Mouse (Mus musculus): ENCODE measurements around the gene Rnasel.

Gene Rnasel

DNA sequence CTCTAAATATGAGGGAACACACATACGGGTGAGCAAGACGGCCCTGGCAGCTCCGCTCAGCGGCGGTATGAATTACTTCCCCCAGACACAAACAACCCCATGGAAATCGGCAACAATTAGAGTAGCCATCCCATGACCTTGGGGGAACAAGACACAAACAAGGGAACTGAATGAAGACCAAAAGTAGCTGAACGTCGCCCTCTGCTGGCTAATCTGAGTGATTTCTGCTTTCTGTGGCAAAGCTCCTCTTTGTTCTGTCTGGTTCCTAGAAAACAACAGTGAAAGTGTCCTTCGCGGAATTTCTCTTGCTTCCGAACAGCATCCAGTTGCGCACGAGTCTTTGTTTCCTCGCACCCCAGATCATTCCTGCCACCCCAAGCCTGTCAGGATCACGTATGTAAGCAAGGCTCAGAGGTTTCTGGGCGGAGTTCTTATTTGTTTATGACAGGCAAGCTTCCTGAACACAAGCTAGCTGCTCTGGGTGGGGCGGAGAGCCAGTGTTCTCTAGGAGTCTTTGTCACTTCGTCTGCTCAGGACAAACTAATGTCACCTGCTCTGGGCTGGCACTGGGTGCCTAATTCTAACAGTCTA lies at the start of gene Rnasel:
Gene Rnasel (plus strand): TSS at position 216 of the 591 bp plus-strand sequence.
- DNase-seq (ENCODE audit: extremely low spot score, low read depth, low spot score), result peak; percentile 93

DNA sequence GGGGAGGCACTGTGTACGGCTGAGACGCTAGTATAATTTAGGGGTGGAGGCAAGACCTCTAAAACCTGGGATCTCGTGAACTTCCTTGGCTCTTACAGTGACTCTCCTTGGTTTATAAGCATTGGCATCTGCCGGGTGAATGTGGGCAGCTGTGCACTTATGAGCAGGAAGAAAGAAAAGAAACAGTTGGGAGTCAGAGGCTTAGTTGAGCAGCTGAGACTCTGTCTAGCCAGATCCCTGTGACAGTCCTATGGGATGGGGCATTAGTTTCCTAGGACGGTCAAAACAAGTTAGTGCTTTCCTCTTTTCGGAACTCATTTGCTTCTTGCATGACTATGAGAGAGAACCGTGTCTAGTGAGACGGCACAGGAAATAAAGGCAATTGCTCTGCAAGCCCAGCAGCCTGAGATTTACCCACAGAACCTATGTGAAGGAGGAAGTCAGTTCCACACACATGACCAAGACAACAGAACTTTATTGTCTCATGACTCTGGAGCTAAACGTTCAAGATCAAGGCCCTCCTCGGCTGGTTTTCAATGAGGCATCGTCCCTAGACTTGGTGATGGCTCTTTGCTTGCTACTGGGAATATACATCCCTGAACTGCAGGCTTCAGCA lies 48.7 kb upstream of the Rnasel start:
- no peak for DNase-seq (ENCODE audit: extremely low spot score, low read depth, low spot score)

GRCm38 (mm10) chr1:153701461-153701860 lies 47.8 kb upstream of the Rnasel start:
- DNase-seq (ENCODE audit: extremely low spot score, low read depth, low spot score), result no peak

- no peak for DNase-seq (ENCODE audit: extremely low spot score, low read depth, low spot score)
Measured at GRCm38 (mm10) chr1:153702166-153702852, 46.9 kb upstream of the Rnasel start.

DNA sequence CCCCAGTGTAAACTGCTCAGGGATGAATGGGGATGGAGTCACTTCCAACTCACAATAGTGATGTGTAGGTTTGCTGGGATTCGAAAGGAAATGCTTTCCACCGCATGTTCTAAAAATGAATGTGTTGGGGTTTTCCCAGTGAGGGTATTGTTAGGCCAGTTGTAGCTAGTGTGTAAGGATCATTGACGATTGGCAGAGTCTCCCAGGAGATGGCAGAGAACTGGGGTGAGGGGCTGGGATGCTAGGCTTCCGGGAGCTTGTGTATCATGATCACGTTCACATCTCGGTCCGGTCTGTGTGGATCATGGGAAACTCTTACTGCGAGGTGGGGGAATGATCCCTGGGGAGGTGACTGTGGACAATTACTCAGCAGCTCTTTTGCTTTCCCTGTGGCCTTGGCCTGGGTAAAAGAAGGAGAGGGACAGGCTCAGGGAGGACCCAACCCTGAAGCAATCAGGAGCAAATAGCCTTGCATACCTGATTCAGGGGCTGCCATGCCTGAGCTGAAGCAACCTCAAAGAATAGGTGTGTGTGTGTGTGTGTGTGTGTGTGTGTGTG lies 46.3 kb upstream of the Rnasel start:
- DNase-seq (ENCODE audit: extremely low spot score, low read depth, low spot score), result no peak

- no peak for DNase-seq (ENCODE audit: extremely low spot score, low read depth, low spot score)
Measured at GRCm38 (mm10) chr1:153703445-153703991, 45.7 kb upstream of the Rnasel start.

- DNase-seq (ENCODE audit: extremely low spot score, low read depth, low spot score), result no peak
Measured at GRCm38 (mm10) chr1:153704174-153704573, 45.1 kb upstream of the Rnasel start.

DNA sequence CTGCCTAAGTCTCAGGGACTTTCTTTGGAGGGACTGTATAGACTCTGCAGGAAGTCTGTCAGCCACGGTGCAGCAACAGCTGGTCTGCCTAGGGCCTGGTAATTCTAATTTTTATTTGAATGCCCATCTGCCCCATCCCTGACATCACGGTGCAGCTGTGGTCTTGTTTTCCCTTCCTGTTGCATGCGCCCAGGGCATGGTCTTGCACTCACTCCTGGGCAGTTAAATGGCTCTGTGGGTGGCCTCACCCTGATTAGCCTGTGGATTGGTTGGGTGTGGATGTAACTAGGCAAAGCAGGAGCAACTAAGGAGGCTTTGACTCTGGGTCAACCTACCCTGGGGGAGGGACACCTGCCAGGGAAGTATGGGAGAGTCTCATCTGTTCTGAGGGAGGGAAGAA lies 44.2 kb upstream of the Rnasel start:
- DNase-seq (ENCODE audit: extremely low spot score, low read depth, low spot score), result no peak

GRCm38 (mm10) chr1:153708626-153709025 lies 40.6 kb upstream of the Rnasel start:
- DNase-seq (ENCODE audit: extremely low spot score, low read depth, low spot score), result no peak

DNA sequence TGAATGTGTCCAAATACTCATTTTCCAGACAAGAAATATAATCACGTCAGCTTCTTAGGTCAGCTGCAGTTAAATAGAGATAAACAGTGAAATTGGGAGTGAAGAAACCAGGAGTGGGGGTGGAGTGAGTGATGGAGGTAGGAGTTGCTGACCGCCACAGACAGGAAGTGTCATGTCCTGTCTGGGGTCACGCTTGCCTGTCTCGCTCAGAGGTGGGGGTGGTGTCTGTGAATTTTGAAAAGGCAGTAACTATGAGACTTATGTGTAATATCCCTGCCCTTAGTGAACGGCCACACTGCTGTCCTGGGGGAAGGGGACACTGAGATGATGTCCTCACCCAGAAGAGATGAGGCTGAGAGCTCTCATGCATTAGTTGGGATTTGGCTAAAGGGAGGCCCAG lies 39.8 kb upstream of the Rnasel start:
- no peak for DNase-seq (ENCODE audit: extremely low spot score, low read depth, low spot score)

DNA sequence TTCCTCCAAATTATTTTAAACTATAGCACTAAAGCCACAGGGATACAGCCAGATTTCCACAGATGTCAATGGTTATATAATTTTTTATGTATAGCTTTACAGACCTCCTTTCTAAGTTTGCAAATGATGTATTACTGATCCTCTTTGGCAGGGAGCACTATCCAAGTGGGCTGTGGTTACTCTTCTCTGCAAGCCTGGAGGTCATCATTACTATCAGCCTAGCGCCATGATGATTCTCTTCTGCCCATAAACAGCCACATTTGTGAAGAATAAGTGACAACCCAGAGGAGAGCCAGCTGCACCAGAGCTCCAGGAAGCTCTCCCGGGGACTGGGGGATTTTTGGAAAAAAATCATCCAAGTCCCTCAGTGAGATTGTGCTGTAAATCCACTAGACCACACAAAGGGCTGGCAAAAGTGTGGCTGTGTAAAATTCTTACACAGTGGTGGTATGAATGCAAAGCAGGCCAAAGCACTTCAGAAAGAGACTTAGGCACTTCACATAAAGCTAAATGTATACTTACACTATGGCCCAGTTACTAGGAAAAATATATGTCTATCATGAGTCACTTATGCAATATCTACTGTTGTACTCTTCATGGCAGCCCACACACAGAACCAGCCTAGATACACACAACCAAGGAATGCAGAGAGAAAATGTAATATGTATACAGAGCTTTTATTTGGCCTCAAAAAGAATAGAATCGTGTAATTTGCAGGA lies 37.5 kb upstream of the Rnasel start:
- no peak for DNase-seq (ENCODE audit: extremely low spot score, low read depth, low spot score)

GRCm38 (mm10) chr1:153712633-153713032 lies 36.6 kb upstream of the Rnasel start:
- no peak for DNase-seq (ENCODE audit: extremely low spot score, low read depth, low spot score)

GRCm38 (mm10) chr1:153717990-153718389 lies 31.2 kb upstream of the Rnasel start:
- no peak for DNase-seq (ENCODE audit: extremely low spot score, low read depth, low spot score)

DNA sequence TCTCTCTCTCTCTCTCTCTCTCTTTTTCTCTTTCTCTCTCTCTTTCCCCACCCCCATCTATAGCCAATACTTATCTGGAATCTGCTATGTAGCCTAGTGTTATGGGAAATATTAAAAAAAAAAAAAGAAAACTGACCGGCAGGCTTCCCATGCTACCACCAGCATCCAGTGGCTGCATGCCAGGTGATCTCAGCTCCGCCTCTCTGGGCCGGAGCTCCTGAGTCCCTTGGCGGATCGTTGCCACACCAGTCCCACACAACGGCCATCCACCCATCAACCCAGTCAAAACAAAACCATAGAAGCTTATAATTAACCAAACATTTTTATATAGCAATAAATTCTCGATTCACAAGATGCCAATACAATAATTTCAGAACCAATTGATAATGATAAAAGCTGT lies 28.3 kb upstream of the Rnasel start:
- DNase-seq (ENCODE audit: extremely low spot score, low read depth, low spot score), result no peak

- DNase-seq (ENCODE audit: extremely low spot score, low read depth, low spot score), result no peak
Measured at GRCm38 (mm10) chr1:153721565-153722310, 27.5 kb upstream of the Rnasel start.

- DNase-seq (ENCODE audit: extremely low spot score, low read depth, low spot score), result no peak
Measured at GRCm38 (mm10) chr1:153723426-153723825, 25.8 kb upstream of the Rnasel start.

DNA sequence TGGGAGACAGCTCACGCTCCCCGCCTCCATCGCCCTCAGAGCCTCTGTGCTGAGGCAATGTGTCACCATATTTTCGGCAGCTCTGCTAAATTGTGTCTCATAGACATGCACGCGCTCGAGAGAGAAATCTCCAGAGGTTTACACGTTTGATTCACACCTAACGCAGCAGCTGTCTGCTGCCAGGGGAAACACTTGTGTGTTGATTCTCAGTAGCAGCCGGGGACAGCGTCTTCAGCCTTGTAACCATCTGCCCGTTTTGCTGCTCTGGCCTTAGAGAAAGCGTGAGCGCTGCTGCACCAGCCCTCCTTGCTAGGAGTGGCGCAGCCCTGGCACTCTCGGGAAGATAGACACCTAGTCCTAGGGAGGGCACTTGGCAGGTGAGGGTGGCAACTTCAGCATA lies 22.6 kb upstream of the Rnasel start:
- DNase-seq (ENCODE audit: extremely low spot score, low read depth, low spot score), result no peak

- no peak for DNase-seq (ENCODE audit: extremely low spot score, low read depth, low spot score)
Measured at GRCm38 (mm10) chr1:153729806-153730205, 19.4 kb upstream of the Rnasel start.

- no peak for DNase-seq (ENCODE audit: extremely low spot score, low read depth, low spot score)
Measured at GRCm38 (mm10) chr1:153730671-153731070, 18.6 kb upstream of the Rnasel start.

- DNase-seq (ENCODE audit: extremely low spot score, low read depth, low spot score), result no peak
Measured at GRCm38 (mm10) chr1:153733181-153733580, 16.0 kb upstream of the Rnasel start.

All from hindlimb bud, embryonic 11.5 days (tissue).